Mouse (Mus musculus) embryo, embryonic 11 days (tissue): Measurements from ENCODE around the gene Ckap4.
A peak's percentile ranks its signal among the peaks of the same experiment; 100 is the strongest.
"Not testable (repeated sequence)": the region's sequence is repeated elsewhere in the genome, so short reads cannot be mapped to it uniquely, and the experiment has no call there.

Experiments used
- DNase-seq: peaks from one replicate; pipeline ENCODE4 v3.0.0-alpha.2; 2015

Ckap4 gene

GRCm38 (mm10) chr10:84549146-84549919 is 15.5 kb upstream of the Ckap4 start:
- DNase-seq, result no peak

- no peak for DNase-seq
Measured at GRCm38 (mm10) chr10:84544841-84545610, 11.2 kb upstream of the Ckap4 start.

- DNase-seq, result no peak
Measured at GRCm38 (mm10) chr10:84542802-84543658, 9.2 kb upstream of the Ckap4 start.

DNA sequence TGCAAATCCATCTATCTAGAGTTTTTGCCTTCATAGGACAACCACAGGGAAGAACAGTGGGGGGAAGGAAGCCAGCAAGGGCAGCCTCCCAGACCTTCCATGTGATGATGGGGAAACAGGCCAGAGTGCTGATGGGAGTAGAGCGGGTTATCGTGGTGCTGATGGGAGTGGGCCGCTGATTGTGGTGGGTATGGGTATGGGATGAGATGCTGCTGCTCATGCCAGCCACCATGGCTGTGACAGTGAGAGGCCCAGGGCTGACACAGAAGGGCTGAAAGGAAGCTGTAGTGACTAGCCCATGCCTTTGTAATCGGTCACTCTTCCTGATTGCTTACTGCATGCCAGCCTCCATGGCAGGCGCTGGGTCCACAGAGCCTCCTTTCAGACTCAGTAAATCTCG is 5.8 kb upstream of the Ckap4 start:
- no peak for DNase-seq

- no peak for DNase-seq
Measured at GRCm38 (mm10) chr10:84535859-84536258, 2.0 kb upstream of the Ckap4 start.

DNA sequence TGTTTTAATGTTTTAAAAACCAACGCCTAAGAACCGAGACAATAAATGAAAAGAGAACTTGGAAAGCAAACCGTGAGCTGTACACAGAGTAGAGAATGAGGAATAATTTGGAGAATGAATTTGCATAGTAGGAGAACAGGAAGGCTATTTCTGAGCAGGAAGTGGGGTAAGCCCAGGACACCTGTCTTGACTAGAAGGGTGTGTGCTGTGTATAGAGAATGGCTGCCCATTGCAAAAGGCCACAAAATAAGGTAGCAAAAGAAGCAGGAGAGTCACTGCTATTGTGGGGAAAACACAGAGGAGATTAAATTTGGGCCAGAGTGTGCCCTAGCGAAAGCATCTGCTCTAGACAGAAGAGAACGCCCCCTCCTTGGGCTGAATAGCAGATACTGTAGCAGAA is 1.6 kb upstream of the Ckap4 start:
- no peak for DNase-seq

GRCm38 (mm10) chr10:84532911-84533882 is 665 bp downstream of the Ckap4 start:
- DNase-seq, result peak; percentile 74

DNA sequence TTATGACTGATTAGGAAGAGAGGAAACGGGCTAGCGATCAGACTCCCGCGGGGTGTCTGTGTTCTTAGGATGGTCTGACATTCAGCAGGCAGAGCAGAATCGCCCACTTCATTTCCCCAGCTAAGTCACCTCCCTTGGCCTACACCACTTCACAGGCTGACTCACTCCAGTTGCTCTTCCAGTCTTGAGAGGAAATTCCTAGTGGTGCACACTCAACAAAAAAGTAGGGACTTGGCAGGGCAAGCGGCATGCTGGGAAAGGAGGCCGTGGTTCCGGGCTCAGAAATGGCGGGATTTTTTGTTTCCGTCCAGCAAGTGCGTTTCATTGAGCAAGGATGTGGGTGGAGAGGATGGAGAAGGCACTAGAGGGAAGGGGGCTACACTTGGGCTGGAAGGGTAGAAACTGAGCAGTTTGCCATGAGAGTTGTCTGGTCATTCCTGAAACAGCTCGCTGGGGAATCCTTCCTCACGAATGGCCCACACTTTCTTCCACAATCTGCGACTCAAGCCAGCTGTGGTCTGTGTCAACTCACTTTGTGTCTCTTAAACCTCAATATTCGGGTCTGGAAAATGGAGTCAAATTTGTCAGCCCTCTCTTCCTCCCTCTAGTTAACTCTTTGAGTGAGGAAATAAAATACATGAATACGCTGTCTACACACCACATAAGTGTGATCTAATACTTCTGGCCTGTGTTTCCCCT is 1.5 kb downstream of the Ckap4 start:
- peak; percentile 19 for DNase-seq

DNA sequence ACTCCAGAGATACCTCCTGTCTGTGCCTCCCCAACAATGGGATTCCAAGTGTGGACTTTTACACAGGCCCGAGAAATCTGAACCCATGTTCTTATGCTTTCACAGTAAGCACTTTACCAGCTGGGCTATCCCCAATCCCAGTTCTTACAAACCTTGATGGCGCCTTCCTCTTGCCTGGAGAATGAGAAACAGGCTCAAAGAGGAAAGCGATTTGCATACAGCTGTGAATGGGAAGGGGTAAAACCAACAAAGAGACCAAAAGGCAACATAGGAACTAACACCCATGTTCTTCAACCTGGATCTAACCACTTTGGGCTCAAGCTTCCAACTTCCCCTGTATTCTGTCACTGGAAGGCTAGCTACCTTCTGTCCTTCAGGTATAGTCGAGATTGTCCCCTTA is 2.3 kb downstream of the Ckap4 start:
- DNase-seq, result no peak

GRCm38 (mm10) chr10:84530388-84530787 is 3.5 kb downstream of the Ckap4 start:
- DNase-seq, result no peak

- no peak for DNase-seq
Measured at GRCm38 (mm10) chr10:84527631-84528030, 6.2 kb downstream of the Ckap4 start.

GRCm38 (mm10) chr10:84527070-84527469 is 6.8 kb downstream of the Ckap4 start:
- DNase-seq, result no peak

DNA sequence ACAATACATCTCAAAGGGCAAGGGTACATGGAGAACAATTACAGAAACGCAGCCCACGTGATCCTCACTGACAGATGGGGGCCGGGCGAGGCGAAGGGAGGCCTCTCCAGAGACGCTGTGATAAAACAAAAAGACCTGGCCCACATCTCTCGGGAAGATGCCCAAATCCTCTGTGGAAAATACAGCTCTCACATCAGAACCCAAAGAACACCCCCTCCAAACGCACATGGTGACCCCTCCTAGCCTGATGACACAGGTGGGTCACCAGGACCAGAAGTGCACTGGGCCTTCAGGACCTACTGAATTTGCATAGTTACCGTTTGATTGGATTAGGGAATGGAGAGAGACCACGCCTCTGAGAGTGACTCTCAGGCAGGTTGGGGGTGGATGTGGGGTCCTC is 7.4 kb downstream of the Ckap4 start:
- no peak for DNase-seq

DNA sequence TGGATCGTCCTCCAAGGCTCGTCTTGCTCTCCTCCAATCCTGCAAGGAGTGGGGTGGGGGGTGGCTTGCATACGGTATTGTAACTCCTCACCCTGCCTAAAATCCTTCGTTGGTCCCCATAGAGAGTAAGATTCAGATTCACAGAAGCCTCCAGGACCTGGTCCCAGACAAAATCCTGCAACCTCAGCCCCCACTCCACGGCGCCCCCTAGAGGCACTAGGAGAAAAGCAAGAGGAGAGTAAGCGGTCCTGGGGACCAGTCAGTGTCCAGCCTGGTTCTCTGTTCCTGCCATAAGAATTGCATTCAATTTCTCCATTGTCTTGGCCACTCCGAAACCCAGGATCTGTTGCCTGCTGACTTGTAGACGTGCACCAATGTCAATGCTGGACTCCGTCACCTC is 10.2 kb downstream of the Ckap4 start:
- no peak for DNase-seq

GRCm38 (mm10) chr10:84516414-84516927 is 17.4 kb downstream of the Ckap4 start:
- no peak for DNase-seq

GRCm38 (mm10) chr10:84515980-84516379 is 17.9 kb downstream of the Ckap4 start:
- DNase-seq, result not testable (repeated sequence)

DNA sequence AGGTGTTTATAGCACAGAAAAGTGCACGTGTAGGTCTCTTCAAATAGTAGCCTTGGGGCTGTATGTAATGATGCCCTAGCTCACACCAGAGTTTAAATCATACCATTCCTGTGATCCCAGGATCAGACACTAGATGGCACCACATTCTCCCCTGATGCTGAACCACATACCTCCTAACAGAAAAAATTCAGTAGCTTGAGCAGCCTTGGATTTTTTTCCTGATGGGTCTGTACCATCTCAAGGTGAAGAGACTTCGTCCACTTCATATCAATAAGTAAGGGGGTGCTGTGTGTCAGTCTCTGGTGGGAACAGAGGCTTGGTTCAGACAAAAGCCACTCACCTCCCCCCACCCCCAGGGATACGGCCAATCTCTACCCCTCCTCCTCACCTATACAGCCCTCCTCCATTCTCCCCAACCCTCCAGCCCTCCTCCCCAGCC is 18.3 kb downstream of the Ckap4 start:
- DNase-seq, result peak; percentile 81

- DNase-seq, result peak; percentile 70
Measured at GRCm38 (mm10) chr10:84514038-84514578, 19.8 kb downstream of the Ckap4 start.

DNA sequence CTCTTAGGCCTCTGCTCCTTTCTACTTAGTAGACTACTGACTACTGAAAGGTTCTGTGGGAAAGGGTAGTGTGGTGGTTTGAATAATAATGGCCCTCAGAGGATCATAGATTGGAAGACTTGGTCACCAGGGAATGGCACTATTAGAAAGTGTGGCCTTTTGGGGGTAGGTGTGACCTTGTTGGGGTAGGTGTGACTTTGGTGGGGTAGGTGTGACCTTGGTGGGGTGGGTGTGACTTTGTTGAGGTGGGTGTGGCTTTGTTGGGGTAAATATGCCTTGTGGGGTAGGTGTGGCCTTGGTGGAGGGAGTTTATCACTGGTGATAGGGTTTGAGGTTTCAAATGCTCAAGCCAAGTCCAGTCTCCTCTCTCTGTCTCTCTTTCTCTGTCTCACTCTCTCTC is 21.1 kb downstream of the Ckap4 start:
- no peak for DNase-seq

- DNase-seq, result no peak
Measured at GRCm38 (mm10) chr10:84508603-84509002, 25.3 kb downstream of the Ckap4 start.

DNA sequence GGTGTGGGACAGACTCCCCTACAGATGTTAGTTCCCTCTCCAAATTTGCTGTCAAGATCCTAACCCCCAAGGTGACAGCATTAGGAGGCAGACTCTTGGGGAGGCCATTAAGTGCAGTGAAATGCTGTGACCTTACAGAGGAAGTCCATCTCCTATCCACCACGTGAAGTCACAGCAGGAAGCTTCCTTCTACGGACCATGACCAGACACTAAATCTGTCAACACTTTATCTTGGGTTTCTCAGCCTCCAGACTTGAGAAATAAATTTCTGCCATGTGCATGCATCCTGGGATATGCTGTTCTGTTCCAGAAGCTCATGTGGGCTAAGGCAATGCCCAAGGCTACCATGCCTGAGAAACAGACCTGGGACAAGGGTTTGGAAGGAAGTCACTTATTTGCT is 35.0 kb downstream of the Ckap4 start:
- no peak for DNase-seq
